Mouse (Mus musculus) midbrain, embryonic 13.5 days (tissue): Measurements from ENCODE around the gene Malsu1. TPM values are rescaled to one million over a fixed set of nuclear protein-coding genes. Genes with fewer than 3 reads are reported as not detected.
A peak's percentile ranks its signal among the peaks of the same experiment; 100 is the strongest.

Source experiments
- ATAC-seq: fragments of 200-750 bp; cut with Nextera tagmentation; 2 replicates; pipeline ENCODE4 v1.8.0; 2017; ENCODE audit warnings: mild to moderate bottlenecking, moderate TSS enrichment, moderate library complexity
- H3K27ac ChIP-seq: fragments of 300-500 bp; sonication (generic); 2 replicates; pipeline ENCODE4 v1.5.1; 2015; ENCODE audit warnings: inconsistent platforms, mild to moderate bottlenecking, moderate library complexity
- H3K27me3 ChIP-seq: fragments of 300-500 bp; sonication (generic); 2 replicates; pipeline ENCODE4 v1.6.1; 2015; ENCODE audit warnings: mild to moderate bottlenecking, inconsistent platforms
- H3K36me3 ChIP-seq: fragments of 300-500 bp; sonication (generic); 2 replicates; pipeline ENCODE4 v1.6.1; 2015; ENCODE audit warnings: mild to moderate bottlenecking, inconsistent platforms
- H3K4me1 ChIP-seq: fragments of 300-500 bp; sonication (generic); replicated peaks from 2 replicates; pipeline ENCODE4 v1.6.1; 2015; ENCODE audit warnings: inconsistent platforms
- H3K4me2 ChIP-seq: fragments of 300-500 bp; sonication (generic); replicated peaks from 2 replicates; pipeline ENCODE4 v1.6.1; 2015; ENCODE audit warnings: moderate library complexity, mild to moderate bottlenecking, inconsistent platforms
- H3K4me3 ChIP-seq: fragments of 300-500 bp; sonication (generic); replicated peaks from 2 replicates; pipeline ENCODE4 v1.5.1; 2015; ENCODE audit warnings: mild to moderate bottlenecking, inconsistent platforms
- H3K9ac ChIP-seq: fragments of 300-500 bp; sonication (generic); replicated peaks from 2 replicates; pipeline ENCODE4 v1.6.1; 2015; ENCODE audit warnings: mild to moderate bottlenecking, inconsistent platforms
- H3K9me3 ChIP-seq: fragments of 300-500 bp; sonication (generic); 2 replicates; pipeline ENCODE4 v1.6.1; 2016; ENCODE audit warnings: mild to moderate bottlenecking, inconsistent platforms
- WGBS: fragments of 180-500 bp; shearing (Covaris S2); methylation state at CpG from one replicate; pipeline ENCODE4 v1.1.7; 2015; 5-methylcytosine and 5-hydroxymethylcytosine counted together
- polyA plus RNA-seq: library from polyadenylated mRNA; unstranded; fragments of >200 nt; fragmentation: Nextera tagmentation; extraction: Ambion mirVana; gene quantifications from 2 replicates; pipeline ENCODE4 v1.2.1, GENCODE M21; 2015

The Malsu1 gene
- polyA plus RNA-seq, 1 experiment from 2014 or later, result 70.3 TPM

GRCm38 (mm10) chr6:49118446-49118845 lies 44.9 kb downstream of the Malsu1 start:
- H3K27ac ChIP-seq, result no peak overlapping the region

GRCm38 (mm10) chr6:49119462-49120135 lies 46.0 kb downstream of the Malsu1 start:
- Histone ChIP-seq H3K9me3 (no peaks in the 10 kb centered on the region), H3K4me2 (no peak overlapping the region), H3K9ac (no peak overlapping the region), H3K36me3 (peaks cover 27% of the 10 kb centered on the region), H3K4me1 (0 out of 2 replicates have a peak, but pooled peaks cover 5% of the 10 kb centered on the region), H3K27me3 (no peaks in the 10 kb centered on the region), H3K4me3 (no peak overlapping the region), H3K27ac (no peak overlapping the region)
- no peak for ATAC-seq
- WGBS, result 80% methylated on average over 1 of the region's 1 CpGs

More at GRCm38 (mm10) chr6:49118446-49118845, 44.9 kb downstream of the Malsu1 start:
- H3K4me1 ChIP-seq, result 0 out of 2 replicates have a peak, but pooled peaks cover 5% of the 10 kb centered on the region
- peaks cover 33% of the 10 kb centered on the region for H3K36me3 ChIP-seq
- no peaks in the 10 kb centered on the region for H3K27me3 ChIP-seq
- no peak for ATAC-seq
- H3K4me3 ChIP-seq, result no peak overlapping the region
- WGBS, result 79% methylated on average over 8 of the region's 8 CpGs
- H3K4me2 ChIP-seq, result no peak overlapping the region
- no peak overlapping the region for H3K9ac ChIP-seq
- H3K9me3 ChIP-seq, result no peaks in the 10 kb centered on the region

- Histone ChIP-seq H3K36me3 (peaks cover 30% of the 10 kb centered on the region), H3K27me3 (no peaks in the 10 kb centered on the region), H3K27ac (no peak overlapping the region), H3K4me3 (no peak overlapping the region), H3K4me1 (0 out of 2 replicates have a peak, but pooled peaks cover 5% of the 10 kb centered on the region), H3K4me2 (no peak overlapping the region), H3K9ac (no peak overlapping the region), H3K9me3 (no peaks in the 10 kb centered on the region)
- 98% methylated on average over 3 of the region's 3 CpGs for WGBS
- ATAC-seq, result no peak
Measured at GRCm38 (mm10) chr6:49120370-49120769, 46.8 kb downstream of the Malsu1 start.

- H3K36me3 ChIP-seq, result peaks cover 6% of the 10 kb centered on the region; the same call in 1 of the 2 replicates
Measured at GRCm38 (mm10) chr6:49130328-49130727, 56.7 kb downstream of the Malsu1 start.

GRCm38 (mm10) chr6:49131855-49132254 lies 58.3 kb downstream of the Malsu1 start:
- Histone ChIP-seq H3K27me3 (no peaks in the 10 kb centered on the region), H3K27ac (no peak overlapping the region; the same call in 1 of the 2 replicates), H3K9ac (no peak overlapping the region), H3K36me3 (no peaks in the 10 kb centered on the region), H3K4me3 (no peak overlapping the region), H3K9me3 (no peaks in the 10 kb centered on the region), H3K4me1 (peaks cover 19% of the 10 kb centered on the region), H3K4me2 (no peak overlapping the region)
- ATAC-seq, result no peak
- WGBS, result 45% methylated on average over 9 of the region's 9 CpGs

More at GRCm38 (mm10) chr6:49130328-49130727, 56.7 kb downstream of the Malsu1 start:
- H3K27ac ChIP-seq, result no peak overlapping the region
- no peak overlapping the region for H3K4me2 ChIP-seq
- no peaks in the 10 kb centered on the region for H3K9me3 ChIP-seq
- ATAC-seq, result no peak
- no peak overlapping the region for H3K9ac ChIP-seq
- H3K27me3 ChIP-seq, result no peaks in the 10 kb centered on the region
- H3K4me1 ChIP-seq, result peaks cover 17% of the 10 kb centered on the region
- no peak overlapping the region for H3K4me3 ChIP-seq

GRCm38 (mm10) chr6:49132352-49133090 lies 58.9 kb downstream of the Malsu1 start:
- ATAC-seq, result peak; percentile 63
- H3K4me1 ChIP-seq, result peaks cover 19% of the 10 kb centered on the region
- no peak overlapping the region for H3K4me2 ChIP-seq
- H3K36me3 ChIP-seq, result no peaks in the 10 kb centered on the region
- no peaks in the 10 kb centered on the region for H3K27me3 ChIP-seq
- H3K27ac ChIP-seq, result no peak overlapping the region
- 23% methylated on average over 6 of the region's 6 CpGs for WGBS
- H3K9me3 ChIP-seq, result no peaks in the 10 kb centered on the region
- H3K4me3 ChIP-seq, result no peak overlapping the region
- 0 out of 2 replicates have a peak overlapping the region, but pooled peaks have one; percentile 36 for H3K9ac ChIP-seq

Other genes with a start within 250 kb of the Malsu1 start
- 16.4 and 19.4 TPM in 2 replicates for gene Tmem176a, start 232.9 kb upstream of the Malsu1 start, polyA plus RNA-seq
- 93.2 and 108 TPM in 2 replicates for gene Tmem176b, start 232.3 kb upstream of the Malsu1 start, polyA plus RNA-seq
- 0.09 TPM in 1 of 2 replicates, not detected in the other for gene Aoc1, start 200.9 kb upstream of the Malsu1 start, polyA plus RNA-seq
- not detected in 2 replicates for gene 1600015I10Rik, start 143.9 kb upstream of the Malsu1 start, polyA plus RNA-seq
- gene Doxl2, start 98.8 kb upstream of the Malsu1 start, polyA plus RNA-seq, result not detected in 2 replicates
- not detected in 2 replicates for gene Svs1, start 86.9 kb upstream of the Malsu1 start, polyA plus RNA-seq
- 0.05 and 0.11 TPM in 2 replicates for gene Gpnmb, start 37.2 kb upstream of the Malsu1 start, polyA plus RNA-seq
- 53.7 and 57.8 TPM in 2 replicates for gene Igf2bp3, start 141.2 kb downstream of the Malsu1 start, polyA plus RNA-seq
- 160 and 164 TPM in 2 replicates for gene Tra2a, start 190.2 kb downstream of the Malsu1 start, polyA plus RNA-seq
- 7.3 and 8.3 TPM in 2 replicates for gene Ccdc126, start 245.5 kb downstream of the Malsu1 start, polyA plus RNA-seq